Mouse (Mus musculus) neural tube, embryonic 13.5 days (tissue): ENCODE data around the gene Nin. TPM values are rescaled to one million over a fixed set of nuclear protein-coding genes. Genes with fewer than 3 reads are reported as not detected.

Experiments used
- ATAC-seq: fragments of 200-750 bp; cut with Nextera tagmentation; 2 replicates; pipeline ENCODE4 v1.8.0; 2017; ENCODE audit warnings: low read depth, mild to moderate bottlenecking, moderate TSS enrichment, moderate library complexity
- H3K27ac ChIP-seq: fragments of 300-500 bp; sonication (generic); replicated peaks from 2 replicates; pipeline ENCODE4 v1.5.1; 2015; ENCODE audit warnings: moderate library complexity, mild to moderate bottlenecking, inconsistent platforms
- H3K27me3 ChIP-seq: fragments of 300-500 bp; sonication (generic); 2 replicates; pipeline ENCODE4 v1.6.1; 2015; ENCODE audit warnings: mild to moderate bottlenecking, inconsistent platforms
- H3K36me3 ChIP-seq: fragments of 300-500 bp; sonication (generic); 2 replicates; pipeline ENCODE4 v1.6.1; 2015; ENCODE audit warnings: mild to moderate bottlenecking, inconsistent platforms
- H3K4me1 ChIP-seq: fragments of 300-500 bp; sonication (generic); replicated peaks from 2 replicates; pipeline ENCODE4 v1.6.1; 2015; ENCODE audit warnings: inconsistent platforms
- H3K4me2 ChIP-seq: fragments of 300-500 bp; sonication (generic); 2 replicates; pipeline ENCODE4 v1.6.1; 2015; ENCODE audit warnings: inconsistent platforms, mild to moderate bottlenecking, moderate library complexity
- H3K4me3 ChIP-seq: fragments of 300-500 bp; sonication (generic); 2 replicates; pipeline ENCODE4 v1.5.1; 2015; ENCODE audit warnings: mild to moderate bottlenecking, inconsistent platforms
- H3K9ac ChIP-seq: fragments of 300-500 bp; sonication (generic); 2 replicates; pipeline ENCODE4 v1.6.1; 2015; ENCODE audit warnings: moderate library complexity, mild to moderate bottlenecking, inconsistent platforms
- H3K9me3 ChIP-seq: fragments of 300-500 bp; sonication (generic); 2 replicates; pipeline ENCODE4 v1.6.1; 2016; ENCODE audit warnings: inconsistent platforms
- WGBS: fragments of 180-500 bp; shearing (Covaris S2); methylation state at CpG from one replicate; pipeline ENCODE4 v1.1.7; 2015; 5-methylcytosine and 5-hydroxymethylcytosine counted together
- polyA plus RNA-seq: library from polyadenylated mRNA; unstranded; fragments of >200 nt; fragmentation: Nextera tagmentation; extraction: Ambion mirVana; gene quantifications from 2 replicates; pipeline ENCODE4 v1.2.1, GENCODE M21; 2015

Gene Nin
- polyA plus RNA-seq, 1 experiment from 2014 or later = 12.1 TPM

GRCm38 (mm10) chr12:69962468-69962867, 151.0 kb downstream of the Nin start:
- WGBS = 68% methylated on average over 4 of the region's 4 CpGs
- no peak for ATAC-seq
- H3K4me3 ChIP-seq = no peak overlapping the region
- no peak overlapping the region for H3K4me2 ChIP-seq
- no peaks in the 10 kb centered on the region for H3K9me3 ChIP-seq
- H3K27me3 ChIP-seq = no peaks in the 10 kb centered on the region
- H3K9ac ChIP-seq = no peak overlapping the region
- no peak overlapping the region for H3K27ac ChIP-seq
- H3K4me1 ChIP-seq = no peaks in the 10 kb centered on the region
- H3K36me3 ChIP-seq = peaks cover 80% of the 10 kb centered on the region

Other genes with a start within 250 kb of the Nin start
- gene Atl1, start 221.1 kb downstream of the Nin start, polyA plus RNA-seq = 111 and 115 TPM in 2 replicates
- gene Map4k5, start 220.5 kb downstream of the Nin start, polyA plus RNA-seq = 30.7 and 33.4 TPM in 2 replicates
- gene Sav1, start 126.7 kb downstream of the Nin start, polyA plus RNA-seq = 4.0 and 4.5 TPM in 2 replicates
- gene Abhd12b, start 40.4 kb upstream of the Nin start, polyA plus RNA-seq = 0.13 TPM in 1 of 2 replicates, not detected in the other
- 6.4 and 9.8 TPM in 2 replicates for gene Pygl, start 117.8 kb upstream of the Nin start, polyA plus RNA-seq
- 61.0 and 62.3 TPM in 2 replicates for gene Trim9, start 233.9 kb upstream of the Nin start, polyA plus RNA-seq